Mouse (Mus musculus) intestine, embryonic 15.5 days (tissue): ENCODE data around the gene Akr1a1. TPM values are rescaled to one million over a fixed set of nuclear protein-coding genes. Genes with fewer than 3 reads are reported as not detected.
"Not testable (repeated sequence)": the region's sequence is repeated elsewhere in the genome, so short reads cannot be mapped to it uniquely, and the experiment has no call there.

Experiments
- ATAC-seq: fragments of 200-750 bp; cut with Nextera tagmentation; 2 replicates; pipeline ENCODE4 v1.8.0; 2017; ENCODE audit warnings: moderate TSS enrichment, moderate library complexity
- H3K27ac ChIP-seq: fragments of 300-500 bp; sonication (generic); 2 replicates; pipeline ENCODE4 v1.5.1; 2015; ENCODE audit warnings: mild to moderate bottlenecking, inconsistent platforms
- H3K27me3 ChIP-seq: fragments of 300-500 bp; sonication (generic); replicated peaks from 2 replicates; pipeline ENCODE4 v1.6.1; 2015; ENCODE audit warnings: inconsistent platforms
- H3K36me3 ChIP-seq: fragments of 300-500 bp; sonication (generic); 2 replicates; pipeline ENCODE4 v1.6.1; 2015; ENCODE audit warnings: inconsistent platforms
- H3K4me1 ChIP-seq: fragments of 300-500 bp; sonication (generic); replicated peaks from 2 replicates; pipeline ENCODE4 v1.6.1; 2015; ENCODE audit warnings: inconsistent platforms
- H3K4me2 ChIP-seq: fragments of 300-500 bp; sonication (generic); replicated peaks from 2 replicates; pipeline ENCODE4 v1.6.1; 2015; ENCODE audit warnings: mild to moderate bottlenecking, inconsistent platforms
- H3K4me3 ChIP-seq: fragments of 300-500 bp; sonication (generic); replicated peaks from 2 replicates; pipeline ENCODE4 v1.5.1; 2015; ENCODE audit warnings: inconsistent platforms
- H3K9ac ChIP-seq: fragments of 300-500 bp; sonication (generic); 2 replicates; pipeline ENCODE4 v1.6.1; 2015; ENCODE audit warnings: inconsistent platforms
- H3K9me3 ChIP-seq: fragments of 300-500 bp; sonication (generic); 2 replicates; pipeline ENCODE4 v1.6.1; 2016; ENCODE audit warnings: inconsistent platforms
- WGBS: fragments of 180-500 bp; shearing (Covaris S2); methylation state at CpG from one replicate; pipeline ENCODE4 v1.1.7; 2015; 5-methylcytosine and 5-hydroxymethylcytosine counted together
- polyA plus RNA-seq: library from polyadenylated mRNA; unstranded; fragments of >200 nt; fragmentation: Nextera tagmentation; extraction: Ambion mirVana; gene quantifications from 2 replicates; pipeline ENCODE4 v1.2.1, GENCODE M21; 2015

Akr1a1 gene
- 772 and 821 TPM in 2 replicates for polyA plus RNA-seq

GRCm38 (mm10) chr4:116650924-116651796 is at the start of gene Akr1a1:
TSS of gene Akr1a1 (minus strand) at chr4:116651680.
- H3K36me3 ChIP-seq: no peaks in the 10 kb centered on the region
- H3K4me2 ChIP-seq: peak within 1 kb of the TSS; percentile 73
- no peaks in the 10 kb centered on the region for H3K27me3 ChIP-seq
- peaks cover 23% of the 10 kb centered on the region for H3K4me1 ChIP-seq
- under 1% methylated on average over 39 of the region's 39 CpGs for WGBS
- ATAC-seq: peak; percentile 97
- peak within 1 kb of the TSS; percentile 94 for H3K9ac ChIP-seq
- peak within 1 kb of the TSS; percentile 94 for H3K27ac ChIP-seq
- peak within 1 kb of the TSS; percentile 81 for H3K4me3 ChIP-seq
- H3K9me3 ChIP-seq: no peaks in the 10 kb centered on the region

- WGBS: 69% methylated on average over 1 of the region's 1 CpGs
- no peaks in the 10 kb centered on the region for H3K9me3 ChIP-seq
- peaks cover 23% of the 10 kb centered on the region; the same call in 1 of the 2 replicates for H3K36me3 ChIP-seq
- H3K4me2 ChIP-seq: no peak overlapping the region
- no peak overlapping the region for H3K4me3 ChIP-seq
- no peak overlapping the region for H3K9ac ChIP-seq
- 0 out of 2 replicates have a peak, but pooled peaks have one; percentile 34 for ATAC-seq
- H3K27ac ChIP-seq: no peak overlapping the region
- no peaks in the 10 kb centered on the region for H3K4me1 ChIP-seq
- H3K27me3 ChIP-seq: no peaks in the 10 kb centered on the region
Measured at GRCm38 (mm10) chr4:116700964-116701363, 49.5 kb upstream of the Akr1a1 start.

GRCm38 (mm10) chr4:116698693-116699342 is 47.3 kb upstream of the Akr1a1 start:
- Histone ChIP-seq H3K4me3 (no peak overlapping the region), H3K4me1 (no peaks in the 10 kb centered on the region), H3K9ac (no peak overlapping the region), H3K4me2 (no peak overlapping the region), H3K36me3 (peaks cover 33% of the 10 kb centered on the region), H3K27ac (no peak overlapping the region), H3K27me3 (no peaks in the 10 kb centered on the region), H3K9me3 (no peaks in the 10 kb centered on the region)
- no peak for ATAC-seq
- 73% methylated on average over 2 of the region's 2 CpGs for WGBS

- Histone ChIP-seq H3K4me1 (peaks cover 3% of the 10 kb centered on the region; the same call in 1 of the 2 replicates), H3K9ac (no peak overlapping the region), H3K4me2 (no peak overlapping the region), H3K36me3 (peaks cover 20% of the 10 kb centered on the region), H3K9me3 (no peaks in the 10 kb centered on the region), H3K4me3 (no peak overlapping the region), H3K27me3 (no peaks in the 10 kb centered on the region), H3K27ac (no peak overlapping the region)
- ATAC-seq: no peak
- WGBS: 74% methylated on average over 2 of the region's 2 CpGs
Measured at GRCm38 (mm10) chr4:116693785-116694184, 42.3 kb upstream of the Akr1a1 start.

- H3K4me2 ChIP-seq: no peak overlapping the region
- no peak for ATAC-seq
- peaks cover 6% of the 10 kb centered on the region; the same call in 1 of the 2 replicates for H3K4me1 ChIP-seq
- H3K36me3 ChIP-seq: peaks cover 19% of the 10 kb centered on the region
- no peak overlapping the region for H3K4me3 ChIP-seq
- WGBS: 85% methylated on average over 2 of the region's 2 CpGs
- H3K27ac ChIP-seq: no peak overlapping the region
- H3K27me3 ChIP-seq: no peaks in the 10 kb centered on the region
- no peaks in the 10 kb centered on the region for H3K9me3 ChIP-seq
- H3K9ac ChIP-seq: no peak overlapping the region
Measured at GRCm38 (mm10) chr4:116692146-116692545, 40.7 kb upstream of the Akr1a1 start.

GRCm38 (mm10) chr4:116689309-116689876 is 37.9 kb upstream of the Akr1a1 start:
- Histone ChIP-seq H3K9me3 (no peaks in the 10 kb centered on the region), H3K9ac (no peak overlapping the region), H3K27ac (no peak overlapping the region), H3K4me2 (no peak overlapping the region), H3K4me3 (no peak overlapping the region), H3K36me3 (peaks cover 9% of the 10 kb centered on the region), H3K4me1 (peaks cover 16% of the 10 kb centered on the region), H3K27me3 (no peaks in the 10 kb centered on the region)
- 87% methylated on average over 4 of the region's 4 CpGs for WGBS
- ATAC-seq: no peak

- WGBS: 16% methylated on average over 1 of the region's 1 CpGs
- Histone ChIP-seq H3K9ac (0 out of 2 replicates have a peak overlapping the region, but pooled peaks have one; percentile 77), H3K27ac (no peak overlapping the region), H3K9me3 (no peaks in the 10 kb centered on the region), H3K4me3 (peak overlapping the region; percentile 69), H3K4me2 (peak overlapping the region; percentile 63), H3K27me3 (no peaks in the 10 kb centered on the region), H3K36me3 (peaks cover 6% of the 10 kb centered on the region), H3K4me1 (peaks cover 16% of the 10 kb centered on the region)
- no peak for ATAC-seq
Measured at GRCm38 (mm10) chr4:116687041-116687440, 35.6 kb upstream of the Akr1a1 start.

GRCm38 (mm10) chr4:116685402-116686061 is 34.1 kb upstream of the Akr1a1 start, which contains the start of gene Prdx1:
TSS of gene Prdx1 (plus strand) at chr4:116685544.
- no peaks in the 10 kb centered on the region for H3K9me3 ChIP-seq
- H3K4me1 ChIP-seq: peaks cover 16% of the 10 kb centered on the region
- H3K4me2 ChIP-seq: peak within 1 kb of the TSS; percentile 63
- H3K4me3 ChIP-seq: peak within 1 kb of the TSS; percentile 69
- ATAC-seq: peak; percentile 94
- WGBS: under 1% methylated on average over 56 of the region's 56 CpGs
- H3K27me3 ChIP-seq: no peaks in the 10 kb centered on the region
- H3K9ac ChIP-seq: peak within 1 kb of the TSS; percentile 77
- H3K27ac ChIP-seq: peak within 1 kb of the TSS; percentile 98
- peaks cover 4% of the 10 kb centered on the region; the same call in 1 of the 2 replicates for H3K36me3 ChIP-seq

GRCm38 (mm10) chr4:116684665-116685064 is 33.2 kb upstream of the Akr1a1 start:
- peak overlapping the region; percentile 69; the same call in 1 of the 2 replicates for H3K4me3 ChIP-seq
- WGBS: 75% methylated on average over 2 of the region's 2 CpGs
- no peak for ATAC-seq
- no peaks in the 10 kb centered on the region for H3K27me3 ChIP-seq
- H3K27ac ChIP-seq: peak overlapping the region; percentile 98
- peak overlapping the region; percentile 63 for H3K4me2 ChIP-seq
- H3K9ac ChIP-seq: no peak overlapping the region
- H3K9me3 ChIP-seq: no peaks in the 10 kb centered on the region
- H3K4me1 ChIP-seq: peaks cover 12% of the 10 kb centered on the region
- H3K36me3 ChIP-seq: peaks cover 4% of the 10 kb centered on the region; the same call in 1 of the 2 replicates

- ATAC-seq: 0 out of 2 replicates have a peak, but pooled peaks have one; percentile 3
- peaks cover 12% of the 10 kb centered on the region for H3K4me1 ChIP-seq
- 0 out of 2 replicates have a peak overlapping the region, but pooled peaks have one; percentile 38 for H3K27ac ChIP-seq
- WGBS: 69% methylated on average over 4 of the region's 4 CpGs
- H3K9ac ChIP-seq: no peak overlapping the region
- H3K36me3 ChIP-seq: peaks cover 4% of the 10 kb centered on the region; the same call in 1 of the 2 replicates
- no peak overlapping the region for H3K4me3 ChIP-seq
- no peaks in the 10 kb centered on the region for H3K9me3 ChIP-seq
- H3K27me3 ChIP-seq: no peaks in the 10 kb centered on the region
- no peak overlapping the region for H3K4me2 ChIP-seq
Measured at GRCm38 (mm10) chr4:116683957-116684356, 32.5 kb upstream of the Akr1a1 start.

GRCm38 (mm10) chr4:116680521-116680920 is 29.0 kb upstream of the Akr1a1 start:
- H3K4me1 ChIP-seq, H3K9ac ChIP-seq, H3K27ac ChIP-seq, H3K9me3 ChIP-seq, H3K36me3 ChIP-seq, ATAC-seq, H3K27me3 ChIP-seq, H3K4me3 ChIP-seq, H3K4me2 ChIP-seq: not testable (repeated sequence)
- WGBS: 92% methylated on average over 4 of the region's 4 CpGs
